Mouse (Mus musculus) heart, embryonic 14.5 days (tissue): ENCODE measurements around the gene Gm4779. TPM values are rescaled to one million over a fixed set of nuclear protein-coding genes. Genes with fewer than 3 reads are reported as not detected.
"Not testable (repeated sequence)": the region's sequence is repeated elsewhere in the genome, so short reads cannot be mapped to it uniquely, and the experiment has no call there.

Experiments
- ATAC-seq: fragments of 200-750 bp; cut with Nextera tagmentation; 2 replicates; pipeline ENCODE4 v1.8.0; 2017; ENCODE audit warnings: low read depth, moderate TSS enrichment; ENCODE audit not compliant: insufficient number of reproducible peaks, insufficient read depth, low FRiP score
- H3K27ac ChIP-seq, 2 experiments: fragments of 200-500 bp in 1 of 2; fragments of 300-500 bp in 1 of 2; sonication (generic) in 1 of 2; replicated peaks in 1 of 2; 2 replicates each; pipeline ENCODE4 v1.5.1; 2012 to 2014; ENCODE audit warnings: low read depth in 2 of 2, low read length in 2 of 2, control low read depth in 1 of 2, mild to moderate bottlenecking in 1 of 2, mixed read lengths in 1 of 2; ENCODE audit not compliant: control insufficient read depth in 1 of 2, insufficient read depth in 1 of 2
- H3K27me3 ChIP-seq: fragments of 300-500 bp; sonication (generic); 2 replicates; pipeline ENCODE4 v1.6.1; 2014; ENCODE audit warnings: mild to moderate bottlenecking, low read length, control low read depth; ENCODE audit not compliant: control insufficient read depth, insufficient read depth
- H3K36me3 ChIP-seq: fragments of 300-500 bp; sonication (generic); 2 replicates; pipeline ENCODE4 v1.6.1; 2014; ENCODE audit warnings: mild to moderate bottlenecking, control low read depth, low read length, mixed read lengths; ENCODE audit not compliant: control insufficient read depth, insufficient read depth
- H3K4me1 ChIP-seq, 2 experiments: fragments of 200-500 bp in 1 of 2; fragments of 300-500 bp in 1 of 2; sonication (generic) in 1 of 2; 2 replicates each; pipeline ENCODE4 v1.6.1; 2012 to 2014; ENCODE audit warnings: low read length in 2 of 2, control low read depth in 1 of 2, mixed read lengths in 1 of 2; ENCODE audit not compliant: control insufficient read depth in 2 of 2, insufficient read depth in 2 of 2
- H3K4me2 ChIP-seq: fragments of 300-500 bp; sonication (generic); 2 replicates; pipeline ENCODE4 v1.6.1; 2014; ENCODE audit warnings: mild to moderate bottlenecking, low read length
- H3K4me3 ChIP-seq, 2 experiments: fragments of 200-500 bp in 1 of 2; fragments of 300-500 bp in 1 of 2; sonication (generic) in 1 of 2; 2 replicates each; pipeline ENCODE4 v1.5.1; 2012 to 2014; ENCODE audit warnings: low read length in 2 of 2, mild to moderate bottlenecking in 2 of 2, control low read depth in 1 of 2, low read depth in 1 of 2, moderate library complexity in 1 of 2; ENCODE audit not compliant: control insufficient read depth in 1 of 2, insufficient read depth in 1 of 2
- H3K9ac ChIP-seq: fragments of 300-500 bp; sonication (generic); 2 replicates; pipeline ENCODE4 v1.6.1; 2014; ENCODE audit warnings: mild to moderate bottlenecking, low read length
- H3K9me3 ChIP-seq: fragments of 300-500 bp; sonication (generic); 2 replicates; pipeline ENCODE4 v1.6.1; 2016; ENCODE audit warnings: low read length, control low read depth; ENCODE audit not compliant: control insufficient read depth
- WGBS: fragments of 180-500 bp; shearing (Covaris S2); extraction: QIAGEN DNeasy Blood & Tissue Kit; methylation state at CpG from one replicate; pipeline ENCODE4 v1.1.7; 2014; 5-methylcytosine and 5-hydroxymethylcytosine counted together
- polyA plus RNA-seq: library from polyadenylated mRNA; unstranded; fragments of >200 nt; fragmentation: Nextera tagmentation; extraction: Ambion mirVana; gene quantifications from 2 replicates; pipeline ENCODE4 v1.2.1, GENCODE M21; 2014

Gm4779 gene
- polyA plus RNA-seq = 0.32 TPM in 1 of 2 replicates, not detected in the other

- Histone ChIP-seq H3K9ac (no peak within 1 kb of the TSS), H3K27ac (no peak within 1 kb of the TSS), H3K27me3 (no peaks in the 10 kb centered on the region; the same call in 1 of the 2 replicates), H3K36me3 (no peaks in the 10 kb centered on the region), H3K4me2 (no peak within 1 kb of the TSS), H3K9me3 (0 out of 2 replicates have a peak, but pooled peaks cover 6% of the 10 kb centered on the region), H3K4me3 (no peak within 1 kb of the TSS), H3K4me1 (no peaks in the 10 kb centered on the region)
- WGBS = 90% methylated on average over 35 of the region's 35 CpGs
- 0 out of 2 replicates have a peak, but pooled peaks have one; percentile 23 for ATAC-seq
Measured at GRCm38 (mm10) chrX:101794342-101794741, at the start of gene Gm4779, which contains the start of gene 8030474K03Rik. Gm4779 (minus strand) TSS chrX:101794423. 8030474K03Rik (plus strand) TSS chrX:101794656.

DNA sequence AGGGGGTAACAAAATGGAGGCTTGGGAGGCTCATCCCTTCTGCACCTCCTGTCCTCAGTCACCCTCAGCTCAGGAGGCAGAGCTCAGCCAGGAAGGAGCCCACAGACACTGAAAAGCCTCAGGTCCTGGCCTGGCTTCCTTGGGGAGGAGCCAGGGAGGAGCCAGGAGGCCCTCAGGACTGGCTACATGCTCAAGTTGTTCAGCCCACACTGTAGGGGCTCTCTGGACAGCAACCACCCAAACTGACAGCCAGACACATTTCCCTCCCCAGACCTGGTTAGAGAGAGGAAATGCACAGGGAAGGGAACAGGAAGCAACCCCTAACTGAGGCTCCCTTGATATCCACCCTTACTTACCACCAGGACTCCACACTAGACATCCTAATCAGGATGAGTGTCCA lies 25.8 kb upstream of the Gm4779 start:
- not testable (repeated sequence) for H3K27me3 ChIP-seq, H3K36me3 ChIP-seq, H3K4me3 ChIP-seq, H3K4me1 ChIP-seq, H3K27ac ChIP-seq, H3K4me2 ChIP-seq, H3K9me3 ChIP-seq, H3K9ac ChIP-seq
- ATAC-seq = 0 out of 2 replicates have a peak, but pooled peaks have one; percentile 31

DNA sequence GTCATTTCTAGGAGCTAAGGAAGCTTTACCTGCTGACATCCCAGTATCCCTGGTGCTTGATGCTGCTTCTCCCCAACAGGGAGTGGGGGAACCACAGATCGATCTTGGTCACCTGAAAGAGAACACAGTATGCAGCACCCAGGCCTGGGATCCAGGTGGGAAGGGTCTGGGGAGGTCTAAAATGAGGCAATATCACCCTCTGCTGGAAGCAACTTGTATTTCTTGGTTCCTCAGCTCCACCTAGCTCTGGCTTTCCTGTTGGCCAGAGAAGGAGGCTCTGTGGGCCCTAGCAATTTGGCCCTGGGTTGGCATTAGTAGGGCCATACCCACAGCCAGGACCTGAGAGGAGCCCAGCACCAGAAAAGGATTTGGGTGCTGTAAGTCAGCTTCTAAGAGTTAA lies 24.9 kb upstream of the Gm4779 start:
- no peak overlapping the region for H3K27ac ChIP-seq
- H3K4me2 ChIP-seq = no peak overlapping the region
- no peak overlapping the region for H3K4me3 ChIP-seq
- ATAC-seq = no peak
- H3K4me1 ChIP-seq = no peaks in the 10 kb centered on the region
- no peaks in the 10 kb centered on the region for H3K36me3 ChIP-seq
- no peaks in the 10 kb centered on the region; the same call in 1 of the 2 replicates for H3K27me3 ChIP-seq
- H3K9ac ChIP-seq = no peak overlapping the region
- H3K9me3 ChIP-seq = no peaks in the 10 kb centered on the region
- WGBS = 36% methylated on average over 1 of the region's 1 CpGs

GRCm38 (mm10) chrX:101811750-101812149 lies 17.5 kb upstream of the Gm4779 start:
- WGBS = 37% methylated on average over 3 of the region's 3 CpGs
- Histone ChIP-seq H3K36me3 (no peaks in the 10 kb centered on the region), H3K9ac (no peak overlapping the region), H3K4me2 (no peak overlapping the region), H3K4me3 (no peak overlapping the region), H3K27me3 (peaks cover 7% of the 10 kb centered on the region; the same call in 1 of the 2 replicates), H3K27ac (no peak overlapping the region), H3K9me3 (no peaks in the 10 kb centered on the region), H3K4me1 (no peaks in the 10 kb centered on the region)
- ATAC-seq = no peak

DNA sequence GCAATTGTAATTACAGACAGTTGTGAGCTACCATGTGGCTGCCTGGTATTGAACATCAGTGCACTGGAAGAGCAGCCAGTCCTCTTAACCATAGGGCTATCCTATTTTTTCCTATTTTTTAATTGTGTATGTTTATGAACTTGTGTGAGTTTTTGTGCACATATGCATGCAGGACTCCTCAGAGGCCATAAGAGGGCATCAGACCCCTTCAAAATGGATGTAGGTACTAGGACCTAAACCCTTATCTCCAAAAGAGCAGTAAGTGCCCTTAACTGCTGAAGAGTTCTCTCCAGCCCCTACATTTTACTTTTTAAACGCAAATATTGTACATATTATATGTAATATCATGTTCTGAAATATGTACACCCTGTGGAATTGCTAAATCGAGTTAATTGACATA lies 11.3 kb upstream of the Gm4779 start:
- 31% methylated on average over 2 of the region's 2 CpGs for WGBS

GRCm38 (mm10) chrX:101791551-101791950 lies 2.7 kb downstream of the Gm4779 start:
- Histone ChIP-seq H3K4me3 (no peak overlapping the region), H3K36me3 (no peaks in the 10 kb centered on the region), H3K4me2 (no peak overlapping the region), H3K27ac (no peak overlapping the region), H3K4me1 (no peaks in the 10 kb centered on the region), H3K9me3 (0 out of 2 replicates have a peak, but pooled peaks cover 6% of the 10 kb centered on the region), H3K9ac (no peak overlapping the region), H3K27me3 (no peaks in the 10 kb centered on the region; the same call in 1 of the 2 replicates)
- WGBS = 37% methylated on average over 4 of the region's 4 CpGs
- ATAC-seq = no peak

More for the DNA sequence above, 11.3 kb upstream of the Gm4779 start:
- Histone ChIP-seq H3K27me3 (no peaks in the 10 kb centered on the region), H3K4me1 (no peaks in the 10 kb centered on the region), H3K9me3 (no peaks in the 10 kb centered on the region), H3K36me3 (no peaks in the 10 kb centered on the region), H3K4me3 (no peak overlapping the region), H3K9ac (no peak overlapping the region), H3K27ac (no peak overlapping the region), H3K4me2 (no peak overlapping the region)
- ATAC-seq = no peak

DNA sequence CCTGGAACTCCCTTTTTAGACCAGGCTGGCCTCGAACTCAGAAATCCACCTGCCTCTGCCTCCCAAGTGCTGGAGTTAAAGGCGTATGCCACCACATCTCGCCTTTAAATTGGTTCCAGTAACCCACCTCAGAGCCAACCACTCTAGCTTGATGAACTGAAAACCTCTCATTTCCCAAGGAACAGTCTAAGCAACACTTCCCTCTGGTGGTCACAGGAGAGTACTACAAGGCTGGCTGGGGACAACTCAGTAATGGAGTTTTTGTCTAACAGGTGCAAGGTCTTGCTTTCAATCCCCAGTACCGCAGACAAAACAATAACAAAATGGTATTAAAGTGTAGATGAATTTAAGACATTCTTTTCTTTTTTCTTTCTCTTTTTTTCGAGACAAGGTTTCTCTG lies 22.2 kb downstream of the Gm4779 start:
- Histone ChIP-seq H3K27me3 (peaks cover 2% of the 10 kb centered on the region; the same call in 1 of the 2 replicates), H3K4me2 (no peak overlapping the region), H3K9ac (no peak overlapping the region), H3K27ac (no peak overlapping the region), H3K36me3 (no peaks in the 10 kb centered on the region), H3K4me3 (no peak overlapping the region), H3K4me1 (no peaks in the 10 kb centered on the region), H3K9me3 (no peaks in the 10 kb centered on the region)
- ATAC-seq = no peak
- WGBS = 32% methylated on average over 5 of the region's 5 CpGs

DNA sequence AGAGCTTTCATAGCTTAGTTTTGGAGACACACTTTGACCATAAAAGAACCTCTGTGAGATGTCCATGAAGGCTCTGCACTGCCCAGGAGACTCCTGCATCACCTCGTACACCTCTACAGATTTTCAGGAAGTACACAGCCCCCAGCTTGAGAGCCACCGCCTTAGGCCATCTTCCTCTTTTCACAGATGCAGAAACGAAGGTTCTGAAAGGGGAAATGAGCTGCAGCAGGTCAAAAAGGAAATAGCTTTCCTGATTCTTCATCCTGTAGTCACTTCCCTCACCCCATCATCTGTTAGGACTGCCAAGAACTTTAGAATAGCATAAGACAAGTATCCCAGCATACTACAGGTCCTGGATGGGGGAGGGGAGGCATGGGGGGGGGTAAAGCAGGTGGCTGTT lies 23.9 kb downstream of the Gm4779 start:
- peaks cover 2% of the 10 kb centered on the region; the same call in 1 of the 2 replicates for H3K27me3 ChIP-seq
- no peaks in the 10 kb centered on the region for H3K4me1 ChIP-seq
- no peak overlapping the region for H3K4me2 ChIP-seq
- no peaks in the 10 kb centered on the region for H3K9me3 ChIP-seq
- H3K9ac ChIP-seq = no peak overlapping the region
- no peak overlapping the region for H3K4me3 ChIP-seq
- 54% methylated on average over 3 of the region's 3 CpGs for WGBS
- H3K27ac ChIP-seq = no peak overlapping the region
- no peaks in the 10 kb centered on the region for H3K36me3 ChIP-seq
- ATAC-seq = no peak
